Mouse (Mus musculus) frontal cortex, postnatal 14 days (tissue): ENCODE data around the gene Ehd2.
A peak's percentile ranks its signal among the peaks of the same experiment; 100 is the strongest.

Experiments
- DNase-seq, 2 experiments: peaks; one replicate each; pipeline ENCODE4 v3.0.0; 2022; ENCODE audit warnings: low spot score in 2 of 2

Ehd2 gene

DNA sequence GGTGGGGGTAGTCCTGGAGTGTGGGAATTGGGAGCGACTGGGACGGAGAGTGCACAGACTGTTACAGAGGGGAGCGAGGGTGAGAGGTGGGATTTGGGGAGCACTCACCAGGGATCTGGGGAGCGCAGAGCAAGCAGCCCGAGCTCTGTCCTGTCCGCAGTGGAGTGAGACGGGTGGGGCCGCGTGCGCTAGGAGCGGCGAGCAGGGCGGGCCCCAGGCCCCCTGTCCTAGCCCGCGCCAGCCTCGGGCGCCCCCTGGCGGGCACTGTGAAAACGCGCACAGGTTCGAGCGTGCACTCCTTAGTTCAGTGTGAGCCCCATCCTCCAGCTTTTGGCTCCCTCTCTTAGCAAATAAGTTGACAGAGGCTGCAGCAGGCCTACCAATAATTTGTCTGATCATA lies at the start of gene Ehd2:
Gene Ehd2, minus strand, starts transcription at position 256 of the 400 bp plus-strand sequence.
- DNase-seq: no peak

DNA sequence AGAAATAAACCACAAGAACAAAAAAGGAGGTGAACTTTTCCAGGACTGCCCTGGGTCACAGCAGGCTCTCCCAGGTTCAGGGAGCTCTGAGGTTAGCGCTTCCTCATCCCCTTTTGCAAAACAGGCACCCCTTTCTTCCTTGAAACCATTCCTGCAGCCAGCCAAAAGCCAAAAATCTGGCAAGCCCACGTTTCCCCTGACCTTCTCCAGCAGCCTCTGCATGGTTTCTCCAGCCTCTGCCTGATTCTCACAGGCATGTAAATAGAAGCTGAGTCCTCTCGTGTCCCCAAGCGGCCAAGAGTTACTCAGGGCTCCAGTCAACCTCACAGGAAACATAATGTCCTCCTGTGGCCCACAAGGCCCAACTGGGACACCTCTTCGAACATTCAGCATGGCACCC lies 48.0 kb upstream of the Ehd2 start:
- DNase-seq: no peak

DNA sequence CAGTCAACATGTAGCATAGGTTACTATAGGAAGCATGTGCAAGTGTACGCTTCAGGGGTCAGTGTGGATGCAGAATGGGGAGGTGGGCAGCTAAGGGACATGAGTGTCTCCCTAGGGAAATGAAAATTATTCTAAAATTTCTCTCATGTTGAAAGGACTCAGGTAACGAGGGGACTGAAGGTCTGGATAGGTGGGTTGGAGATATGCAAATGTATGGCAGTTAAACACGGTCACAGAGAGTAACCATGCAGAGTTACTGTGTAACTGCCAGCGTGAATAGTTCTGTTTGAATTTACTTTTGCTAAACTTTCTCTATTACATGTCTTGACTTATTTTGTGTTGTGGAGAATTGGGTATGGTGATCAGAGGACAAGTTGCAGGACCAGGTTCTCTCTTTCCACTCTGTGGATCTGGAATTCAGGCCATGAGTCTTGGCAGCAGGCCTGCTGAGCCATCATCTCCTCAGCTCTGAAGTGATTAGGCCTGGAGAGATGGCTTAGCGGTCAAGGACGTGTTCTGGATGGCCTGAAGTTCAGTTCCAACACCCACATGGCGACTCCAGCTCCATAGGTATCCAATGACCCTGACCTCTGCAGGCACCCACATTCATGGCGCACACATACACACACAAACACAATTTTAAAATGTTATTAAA lies 47.3 kb upstream of the Ehd2 start:
- no peak for DNase-seq

DNA sequence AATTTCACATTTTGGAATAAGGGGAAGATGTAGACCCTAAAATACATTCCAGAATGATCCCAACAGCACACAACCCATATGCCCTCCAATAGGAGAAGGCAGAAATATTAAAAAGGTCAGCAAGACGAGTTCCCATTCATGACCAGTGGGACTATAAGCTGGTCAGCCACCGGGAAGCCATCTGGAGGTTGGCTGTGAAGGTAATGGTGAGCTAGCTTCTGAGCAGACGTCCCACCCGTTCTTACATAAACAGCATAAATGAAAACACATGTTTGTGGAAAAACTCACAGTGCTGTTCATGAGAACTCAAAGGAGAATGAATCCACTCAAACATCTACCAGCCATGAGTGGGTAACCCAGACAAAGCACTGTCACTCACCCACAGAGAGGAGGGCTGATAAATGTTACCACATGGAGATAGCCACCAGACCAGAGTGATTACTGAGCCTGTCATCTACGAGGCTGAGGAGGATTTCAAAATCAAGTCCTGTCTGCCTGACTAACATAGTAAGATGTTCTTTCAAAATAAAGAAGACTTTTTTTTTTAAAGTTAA lies 46.4 kb upstream of the Ehd2 start:
- no peak for DNase-seq

DNA sequence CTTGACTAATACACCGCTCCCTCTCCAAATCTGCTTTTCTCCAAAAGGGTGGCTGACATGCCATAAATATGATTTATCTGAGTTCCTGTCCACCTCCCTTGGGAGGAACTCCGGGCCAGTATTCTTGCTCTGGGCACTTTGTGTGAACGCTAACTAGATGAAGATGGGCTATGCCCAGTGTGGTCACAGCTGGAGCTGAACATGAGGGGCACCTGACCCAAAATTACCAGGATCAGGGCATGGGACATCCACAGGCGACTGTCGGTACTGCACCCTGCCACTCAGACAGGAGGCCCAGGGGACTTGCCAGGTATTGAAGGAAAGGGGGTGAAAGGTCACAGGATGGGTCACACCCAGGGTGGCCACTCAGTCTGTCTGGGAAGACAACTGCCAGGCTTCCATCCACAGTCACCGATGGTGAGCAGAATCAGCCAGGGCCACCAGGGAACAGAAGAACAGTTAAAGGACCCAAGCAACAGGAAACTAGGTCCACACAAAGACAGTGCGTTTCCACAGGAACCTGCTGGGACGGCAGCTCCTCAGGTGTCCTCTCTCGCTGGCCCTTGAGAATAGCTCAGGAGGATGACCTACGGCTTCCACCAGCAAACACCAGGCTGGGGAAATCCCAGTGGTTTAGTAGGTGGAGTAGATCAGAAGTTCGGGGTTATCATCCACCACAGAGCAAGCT lies 45.4 kb upstream of the Ehd2 start:
- no peak for DNase-seq

DNA sequence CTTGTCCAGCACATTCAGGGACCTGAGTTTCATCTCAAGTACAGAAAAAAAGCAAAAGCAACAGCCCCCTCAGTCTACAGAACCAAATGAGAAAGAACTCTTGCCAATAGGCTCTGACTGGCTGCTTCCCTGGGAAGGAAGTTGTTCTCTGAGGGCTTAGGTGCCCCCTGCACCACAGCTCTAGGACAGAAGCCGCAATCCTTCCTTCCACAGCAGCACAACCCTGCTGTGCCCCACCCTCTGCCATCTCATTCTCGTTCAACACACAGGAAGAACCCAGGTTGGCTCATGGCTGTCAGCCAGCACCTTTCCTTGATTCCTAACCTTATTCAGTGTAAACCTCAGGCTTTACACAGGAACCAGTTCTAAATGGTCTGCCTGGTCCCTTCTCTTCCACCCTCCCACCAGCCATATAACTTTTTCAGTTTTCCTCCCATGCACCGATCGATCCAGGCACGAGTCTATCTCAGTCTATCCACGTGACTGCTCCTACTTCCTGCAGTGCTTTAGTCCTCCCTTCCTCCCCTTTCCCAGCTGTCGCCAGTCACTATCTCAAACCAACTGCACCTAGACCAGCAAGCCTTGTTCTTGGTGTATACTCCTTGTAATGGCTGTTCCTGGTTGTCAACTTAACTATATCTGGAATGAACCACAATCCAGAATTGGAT lies 44.2 kb upstream of the Ehd2 start:
- no peak for DNase-seq

DNA sequence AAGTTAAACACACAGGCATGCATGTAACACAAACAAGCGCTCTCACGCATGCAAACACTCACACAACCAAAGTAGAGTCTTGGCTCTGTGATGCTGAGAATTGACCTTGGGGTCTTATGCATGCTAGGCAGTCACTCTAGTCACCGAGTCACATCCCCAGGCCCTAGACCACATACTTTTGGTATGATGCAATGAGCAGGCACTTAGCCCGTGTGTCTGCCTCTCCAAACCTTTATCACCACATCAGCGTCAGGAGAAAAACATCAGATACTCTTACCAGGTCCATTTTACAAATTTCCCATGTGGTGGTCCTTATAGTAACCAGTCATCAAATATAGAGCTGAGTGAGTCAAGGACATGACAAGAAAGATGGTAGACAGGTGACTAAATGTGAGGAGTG lies 43.3 kb upstream of the Ehd2 start:
- no peak for DNase-seq

DNA sequence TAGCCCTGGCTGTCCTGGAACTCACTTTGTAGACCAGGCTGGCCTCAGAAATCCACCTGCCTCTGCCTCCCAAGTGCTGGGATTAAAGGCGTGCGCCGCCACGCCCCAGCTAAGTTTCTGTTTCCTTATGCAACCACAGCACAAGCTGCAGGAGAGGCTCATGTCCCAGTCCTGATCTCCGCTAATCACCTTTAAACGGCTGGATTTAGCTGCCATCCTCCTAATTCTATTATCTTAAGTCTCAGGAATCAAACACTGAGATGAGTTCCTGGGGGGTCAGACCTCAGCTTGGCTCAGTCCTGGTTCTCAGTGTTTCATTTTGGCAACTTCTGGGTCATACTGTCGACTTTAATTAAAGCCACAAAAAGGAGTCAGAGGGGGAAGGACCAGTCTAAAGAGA lies 42.3 kb upstream of the Ehd2 start:
- no peak for DNase-seq

DNA sequence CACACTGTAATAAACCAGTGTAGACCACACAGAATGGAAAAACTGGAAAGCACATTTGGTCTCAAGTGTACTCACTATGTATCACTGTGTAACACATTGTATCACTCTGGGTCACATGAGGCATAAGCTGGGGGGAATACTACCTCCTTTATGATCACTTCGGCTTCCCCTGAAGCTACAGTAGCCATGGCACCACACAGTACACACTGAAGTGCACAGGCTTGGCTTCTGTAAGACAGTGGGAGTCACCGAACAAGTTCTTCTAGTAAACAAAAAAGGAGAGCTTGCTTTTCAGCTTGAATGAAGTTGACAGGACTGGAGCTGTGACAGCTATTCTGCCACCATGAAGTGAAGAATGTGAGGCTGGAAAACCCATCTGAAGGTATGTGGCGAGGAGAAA lies 37.7 kb upstream of the Ehd2 start:
- DNase-seq: no peak

DNA sequence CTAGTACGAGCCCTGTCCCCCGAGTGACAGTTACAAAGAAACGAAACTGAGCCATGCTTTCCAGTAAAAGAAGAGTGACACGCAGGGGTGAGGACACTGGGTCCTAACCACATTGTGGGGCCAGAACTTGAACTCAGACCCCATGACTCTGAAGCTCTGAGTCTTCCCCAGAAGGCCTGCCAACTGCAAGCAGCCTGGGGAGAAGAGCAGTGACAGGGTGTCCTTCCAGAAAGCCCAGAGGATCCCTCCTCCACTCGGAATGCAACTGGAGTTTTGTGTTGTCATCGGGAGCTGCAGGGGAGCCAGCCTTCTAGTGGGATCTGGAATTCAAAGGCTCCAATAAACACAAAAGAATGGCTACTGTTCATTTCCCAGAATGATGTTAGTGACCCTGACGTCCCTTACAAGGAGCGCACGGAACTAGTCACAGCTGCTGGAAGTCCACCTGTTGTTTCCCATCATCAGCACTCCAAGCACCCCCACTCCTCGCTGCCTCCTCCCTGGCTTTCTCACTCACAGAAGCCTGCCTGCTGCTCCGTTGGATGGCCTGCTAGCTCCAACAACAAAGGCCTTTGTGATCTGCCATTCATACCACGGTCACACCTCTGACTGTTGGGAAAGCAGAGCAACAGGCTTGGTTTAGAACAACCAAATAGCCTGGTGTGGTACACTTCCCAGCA lies 37.0 kb upstream of the Ehd2 start:
- no peak for DNase-seq

DNA sequence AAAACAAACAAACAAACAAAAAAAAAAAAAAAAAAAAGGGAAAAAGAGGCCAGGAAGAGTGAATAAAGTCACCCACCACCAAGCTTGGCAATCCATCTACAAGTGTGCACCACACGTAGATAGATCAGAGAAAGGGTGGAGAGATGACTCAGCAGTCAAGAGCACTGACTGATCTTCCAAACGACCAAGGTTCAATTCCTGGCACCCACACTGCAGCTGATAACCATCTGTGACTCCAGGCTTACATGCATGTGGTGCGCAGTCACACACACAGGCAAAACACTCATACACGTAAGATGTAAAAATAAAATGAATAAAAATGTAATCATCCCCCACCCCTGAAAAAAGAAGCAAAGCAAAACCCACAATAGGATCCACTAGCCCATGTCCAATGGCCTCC lies 35.7 kb upstream of the Ehd2 start:
- DNase-seq: no peak

DNA sequence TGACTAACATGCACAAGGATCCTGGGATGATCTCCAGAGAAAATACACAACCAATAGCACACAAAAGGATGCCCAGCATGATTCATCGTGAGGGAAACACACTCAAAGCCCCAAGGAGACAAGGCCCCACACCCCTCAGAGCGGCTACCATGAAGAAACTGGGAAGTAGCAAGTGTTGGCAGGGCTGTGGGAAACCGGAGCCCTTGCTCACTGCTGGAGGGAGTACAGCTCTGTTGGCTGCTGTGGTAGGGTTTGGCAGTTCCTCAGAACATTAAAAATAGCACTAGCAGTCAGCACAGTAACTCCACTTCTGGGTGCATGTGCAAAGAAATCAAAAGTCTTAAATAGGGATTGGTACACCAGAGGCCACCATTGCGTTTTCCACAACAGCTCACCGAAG lies 34.8 kb upstream of the Ehd2 start:
- DNase-seq: peak; percentile 56 to 61

DNA sequence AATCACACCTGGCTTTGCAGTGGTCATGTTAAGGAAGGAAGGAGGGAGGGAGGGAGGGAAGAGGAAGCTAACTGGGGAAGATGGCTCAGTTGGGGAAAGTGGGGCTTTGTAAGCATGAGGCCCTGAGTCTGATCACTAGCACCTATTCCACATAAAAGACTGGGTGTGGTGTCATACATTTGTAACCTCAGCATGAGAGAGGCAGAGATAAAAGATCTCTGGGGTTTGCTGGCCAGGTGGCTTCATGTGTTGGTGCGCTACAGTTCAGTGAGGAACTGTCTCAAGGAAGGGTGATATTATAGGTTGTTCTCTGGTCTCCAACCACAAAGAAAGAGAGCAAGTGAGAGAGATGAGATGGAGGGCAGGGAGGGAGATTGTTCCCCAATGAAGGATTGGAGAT lies 34.3 kb upstream of the Ehd2 start:
- no peak for DNase-seq

DNA sequence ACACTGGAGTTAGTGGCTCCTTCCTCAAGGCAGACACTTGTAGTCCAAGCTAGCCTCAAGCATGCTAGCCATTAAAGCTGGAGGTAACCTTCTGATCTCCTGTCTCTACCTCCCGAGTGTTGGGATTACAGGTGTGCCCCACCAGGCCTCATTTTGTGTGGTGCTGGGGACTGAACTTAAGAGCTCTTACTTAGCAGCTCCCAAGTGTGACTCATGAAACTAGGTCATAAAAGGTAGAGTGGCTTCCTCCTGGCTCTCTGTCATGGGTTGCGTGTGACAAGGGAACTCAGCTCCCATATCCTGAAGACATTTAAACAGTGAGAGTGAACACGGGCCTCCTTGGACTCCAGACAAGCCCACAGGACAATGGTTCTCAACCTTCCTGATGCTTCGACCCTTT lies 26.4 kb upstream of the Ehd2 start:
- no peak for DNase-seq

DNA sequence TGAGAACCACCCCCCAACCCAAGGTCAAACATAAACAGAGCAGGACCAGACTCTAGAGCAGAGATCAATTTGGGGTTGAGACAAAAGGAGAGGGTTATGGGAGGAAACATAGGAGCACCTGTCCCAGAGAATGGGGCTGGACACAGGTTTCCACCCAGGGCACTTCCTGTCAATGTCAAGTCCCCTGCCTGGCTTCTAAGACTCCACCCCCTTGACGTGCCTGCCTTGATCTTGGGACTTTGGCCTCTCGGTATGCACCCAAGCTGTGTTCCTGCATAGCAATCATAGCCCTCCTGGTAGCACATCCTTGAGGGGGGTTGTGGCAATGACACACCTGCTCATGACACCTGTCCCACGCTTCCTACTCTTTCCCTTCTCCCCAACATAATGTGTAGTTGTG lies 25.8 kb upstream of the Ehd2 start:
- DNase-seq: no peak

DNA sequence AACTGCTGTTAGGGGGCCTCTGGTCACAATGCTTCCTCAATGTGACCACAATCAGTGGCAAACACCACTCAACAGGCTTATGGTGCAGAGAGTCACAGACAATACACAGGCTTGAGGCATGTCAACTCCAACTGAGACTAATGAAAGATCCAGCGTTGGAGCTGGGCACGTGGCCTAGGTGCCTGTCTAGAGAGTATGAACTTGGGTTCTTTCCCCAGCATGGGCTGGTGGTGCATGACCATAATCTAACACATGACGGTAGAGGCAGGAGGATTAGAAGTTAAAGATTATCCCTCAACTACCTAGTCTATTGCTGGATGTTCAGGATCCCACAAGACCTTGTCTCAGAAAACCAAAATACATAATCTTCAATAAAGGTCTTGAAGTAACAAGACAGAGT lies 24.4 kb upstream of the Ehd2 start:
- DNase-seq: no peak

DNA sequence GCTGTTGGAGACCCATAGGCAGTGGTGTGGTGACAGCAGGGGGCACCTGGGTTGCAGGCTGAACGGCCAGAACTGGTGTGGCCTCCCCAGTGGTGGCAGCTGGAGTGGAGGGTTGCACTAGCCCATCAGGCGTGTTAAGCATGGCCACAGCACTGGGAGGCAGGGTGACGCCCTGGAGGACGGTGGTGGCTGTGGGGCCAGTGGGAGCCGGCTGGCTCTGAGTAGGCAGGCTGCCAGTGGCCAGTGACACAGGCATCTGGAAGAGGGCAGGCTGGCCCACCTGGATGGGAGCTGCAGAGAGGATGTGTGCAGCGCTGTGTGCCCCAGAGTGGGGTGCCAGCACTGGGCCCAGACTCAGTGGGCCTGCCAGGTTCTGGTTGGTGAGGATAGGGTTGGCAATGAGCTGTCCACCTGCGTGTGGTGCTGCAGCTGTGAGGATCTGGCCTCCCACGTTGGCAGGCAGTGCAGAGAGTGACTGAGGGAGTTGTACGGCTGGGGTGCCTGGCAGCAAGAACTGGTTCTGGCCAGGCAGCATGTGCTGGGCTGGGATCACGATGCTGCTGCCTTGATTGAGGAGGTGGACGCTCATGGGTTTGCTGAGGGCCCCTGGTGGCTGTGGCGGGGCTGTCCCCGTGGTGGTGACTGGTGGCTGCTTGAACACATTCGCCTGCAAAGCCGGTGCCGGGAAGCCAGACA lies 20.4 kb upstream of the Ehd2 start:
- no peak for DNase-seq

DNA sequence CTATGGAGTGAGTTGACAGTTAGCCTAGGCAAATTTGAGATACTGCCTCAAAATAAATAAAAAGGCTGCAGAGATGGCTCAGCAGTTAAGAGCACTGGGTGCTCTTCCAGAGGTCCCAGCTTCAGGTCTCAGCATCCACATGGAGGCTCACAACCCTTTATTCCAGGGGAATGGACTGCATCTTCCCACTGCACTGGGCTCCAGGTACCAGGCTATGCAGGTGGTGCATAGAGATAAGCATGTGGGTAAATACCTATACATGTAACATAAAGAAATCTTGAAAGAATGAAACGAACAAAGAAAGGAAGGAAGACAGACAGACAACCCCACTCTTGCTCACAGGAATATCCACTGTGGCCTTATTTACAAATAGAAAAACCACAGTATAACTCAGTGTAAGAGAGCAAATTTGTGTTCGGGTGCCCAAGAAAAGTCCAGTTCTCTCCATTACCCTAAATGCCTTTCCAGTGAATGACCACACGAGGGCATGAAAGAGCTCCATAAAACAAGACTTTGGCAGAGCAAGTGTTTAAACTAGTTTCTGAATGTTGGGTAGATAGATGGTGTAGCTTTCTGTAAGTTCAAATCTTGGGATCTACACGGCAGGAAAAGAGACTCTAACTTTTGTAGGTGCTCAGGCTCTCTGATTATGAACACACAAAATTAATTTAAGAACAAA lies 15.5 kb upstream of the Ehd2 start:
- no peak for DNase-seq

DNA sequence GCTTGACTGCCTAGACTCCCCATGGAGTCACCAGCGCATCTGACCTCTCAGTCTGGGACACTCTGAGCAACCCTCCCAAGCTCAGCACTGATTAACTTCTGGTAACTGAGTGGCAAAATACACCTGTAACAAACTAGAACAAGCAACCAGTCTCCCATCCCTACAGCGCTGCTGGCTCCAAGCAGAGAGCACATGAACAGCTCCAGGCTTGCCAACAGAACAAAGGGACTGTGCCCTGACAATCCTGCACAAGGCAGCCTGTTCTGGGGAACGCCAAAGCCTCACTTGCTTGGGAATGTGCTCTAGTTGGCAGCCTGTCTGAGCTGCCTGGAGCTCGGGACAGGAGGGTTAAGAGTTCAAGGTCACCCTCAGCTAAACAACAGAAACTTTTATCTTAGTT lies 14.2 kb upstream of the Ehd2 start:
- no peak for DNase-seq

DNA sequence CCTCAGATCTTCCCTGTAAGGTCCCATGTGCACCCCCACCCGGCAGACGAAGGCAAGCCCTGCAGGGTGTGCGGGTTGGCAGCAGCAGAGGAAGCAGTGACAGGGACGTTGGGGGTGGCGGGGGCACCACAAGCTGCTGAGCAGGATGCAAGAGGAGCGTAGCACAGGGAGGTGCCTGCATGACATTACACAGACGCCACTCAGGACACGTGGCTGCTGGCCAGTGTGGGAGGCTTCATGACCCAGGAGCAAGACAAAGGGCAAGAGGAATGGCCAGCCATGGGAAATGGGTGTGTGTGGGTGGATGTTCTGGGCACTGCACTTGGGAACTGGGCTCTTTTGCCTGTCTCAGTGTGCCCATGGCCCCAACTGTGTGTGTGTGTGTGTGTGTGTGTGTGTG lies 12.9 kb upstream of the Ehd2 start:
- no peak for DNase-seq

DNA sequence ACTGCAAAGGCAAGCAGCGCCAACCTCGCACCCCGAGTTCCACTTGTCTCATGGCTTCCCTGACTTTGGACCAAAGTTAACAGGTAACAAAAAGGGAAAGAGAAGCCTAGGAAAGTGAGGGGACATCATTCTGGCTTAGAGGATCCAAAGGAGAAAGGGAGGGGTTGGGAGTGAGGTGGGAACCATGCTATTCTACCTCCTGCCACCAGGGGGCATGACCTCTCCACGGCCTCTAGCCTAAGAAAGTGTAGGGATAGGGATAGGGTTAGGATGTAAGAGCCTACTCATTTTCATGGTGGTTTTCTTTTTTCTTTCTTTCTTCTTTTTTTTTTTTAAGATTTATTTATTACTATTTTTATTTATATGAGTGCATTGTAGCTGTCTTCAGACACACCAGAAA lies 8.5 kb upstream of the Ehd2 start:
- DNase-seq: no peak
